Mouse (Mus musculus) lung, adult 2 months (tissue): ENCODE results near the gene Cplane1. TPM values are rescaled to one million over a fixed set of nuclear protein-coding genes. Genes with fewer than 3 reads are reported as not detected.

ENCODE experiments used
- DNase-seq: peaks from one replicate; pipeline ENCODE4 v3.0.0; 2022
- H3K4me1 ChIP-seq: fragments of 200-500 bp; 2 replicates; pipeline ENCODE4 v1.6.1; 2011; ENCODE audit warnings: low read length; ENCODE audit not compliant: control insufficient read depth, insufficient read depth
- H3K4me3 ChIP-seq: fragments of 200-500 bp; replicated peaks from 2 replicates; pipeline ENCODE3; 2011; ENCODE audit warnings: low read depth, mild to moderate bottlenecking, control low read depth, low read length; ENCODE audit errors: extremely low read depth
- CTCF ChIP-seq: fragments of 200-500 bp; IDR thresholded peaks from 2 replicates; pipeline ENCODE4 v1.5.1; 2011; ENCODE audit warnings: mild to moderate bottlenecking, low read length, control low read depth; ENCODE audit not compliant: insufficient read depth
- POLR2A ChIP-seq: fragments of 200-500 bp; IDR thresholded peaks from 2 replicates; pipeline ENCODE4 v1.6.1; 2011; ENCODE audit warnings: low read depth, mild to moderate bottlenecking, control low read depth, low read length, borderline replicate concordance; ENCODE audit errors: extremely low read depth
- WGBS: fragments of 180-500 bp; shearing (Covaris S2); methylation state at CpG from one replicate; pipeline ENCODE4 v1.1.7; 2018; 5-methylcytosine and 5-hydroxymethylcytosine counted together
- polyA plus RNA-seq: library from polyadenylated mRNA; depleted of rRNA; stranded (reverse); fragments of >200 nt; gene quantifications from 2 replicates; pipeline ENCODE4 v1.2.3, GENCODE M21; 2012; rRNA removed

Cplane1 gene
- polyA plus RNA-seq, 1 experiment, result 4.4 TPM

GRCm38 (mm10) chr15:8282155-8282554 is 113.2 kb downstream of the Cplane1 start:
- no peaks in the 10 kb centered on the region for H3K4me1 ChIP-seq
- WGBS, result 62% methylated on average over 2 of the region's 2 CpGs
- no peak for DNase-seq
- TF ChIP-seq POLR2A (no peak), CTCF (no peak)
- H3K4me3 ChIP-seq, result no peak overlapping the region

GRCm38 (mm10) chr15:8291251-8291650 is 122.3 kb downstream of the Cplane1 start:
- no peak for DNase-seq
- no peak overlapping the region for H3K4me3 ChIP-seq
- 91% methylated on average over 14 of the region's 14 CpGs for WGBS

GRCm38 (mm10) chr15:8294150-8294549 is 125.2 kb downstream of the Cplane1 start:
- H3K4me3 ChIP-seq, result no peak overlapping the region
- no peaks in the 10 kb centered on the region for H3K4me1 ChIP-seq
- WGBS, result 90% methylated on average over 6 of the region's 6 CpGs
- DNase-seq, result no peak
- TF ChIP-seq POLR2A, result no peak
- no peak for TF ChIP-seq CTCF

More at GRCm38 (mm10) chr15:8291251-8291650, 122.3 kb downstream of the Cplane1 start:
- TF ChIP-seq POLR2A (no peak), CTCF (no peak)
- no peaks in the 10 kb centered on the region for H3K4me1 ChIP-seq

GRCm38 (mm10) chr15:8302944-8303343 is 134.0 kb downstream of the Cplane1 start:
- Histone ChIP-seq H3K4me3 (no peak overlapping the region), H3K4me1 (no peaks in the 10 kb centered on the region)
- 88% methylated on average over 10 of the region's 10 CpGs for WGBS
- DNase-seq, result no peak
- no peak for TF ChIP-seq POLR2A
- no peak for TF ChIP-seq CTCF

- Histone ChIP-seq H3K4me1 (no peaks in the 10 kb centered on the region), H3K4me3 (no peak overlapping the region)
- WGBS, result 66% methylated on average over 1 of the region's 1 CpGs
- DNase-seq, result no peak
- no peak for TF ChIP-seq POLR2A
- no peak for TF ChIP-seq CTCF
Observed at GRCm38 (mm10) chr15:8305474-8305873, 136.6 kb downstream of the Cplane1 start.

GRCm38 (mm10) chr15:8317381-8317780 is 148.5 kb downstream of the Cplane1 start:
- no peak for TF ChIP-seq POLR2A
- no peak for TF ChIP-seq CTCF
- DNase-seq, result no peak
- 91% methylated on average over 4 of the region's 4 CpGs for WGBS
- Histone ChIP-seq H3K4me1 (no peaks in the 10 kb centered on the region), H3K4me3 (no peak overlapping the region)

GRCm38 (mm10) chr15:8319191-8319590 is 150.3 kb downstream of the Cplane1 start:
- no peak for DNase-seq
- WGBS, result 95% methylated on average over 5 of the region's 5 CpGs
- H3K4me1 ChIP-seq, result no peaks in the 10 kb centered on the region
- TF ChIP-seq POLR2A (no peak), CTCF (no peak)
- no peak overlapping the region for H3K4me3 ChIP-seq

Other genes with a start within 250 kb of the Cplane1 start
- 7.4 and 10.9 TPM in 2 replicates for gene Wdr70, start 69.9 kb upstream of the Cplane1 start, polyA plus RNA-seq
- gene Nup155, start 59.8 kb upstream of the Cplane1 start, polyA plus RNA-seq, result 4.7 and 7.6 TPM in 2 replicates